Mouse (Mus musculus): ENCODE results near the gene Slc5a5.

- TF ChIP-seq MAX (IDR thresholded peaks at IDR 0.05; ENCODE audit: low read length): no peak
- TF ChIP-seq EP300 (IDR thresholded peaks at IDR 0.05; ENCODE audit: low read length): no peak
- TF ChIP-seq ZC3H11A (IDR thresholded peaks at IDR 0.05; ENCODE audit: low read depth, low read length): no peak
These were observed 3.9 kb upstream of the Slc5a5 start for GRCm38 (mm10) chr8:70896316-70897020.
